Mouse (Mus musculus): ENCODE data around the gene Med12l.

DNA sequence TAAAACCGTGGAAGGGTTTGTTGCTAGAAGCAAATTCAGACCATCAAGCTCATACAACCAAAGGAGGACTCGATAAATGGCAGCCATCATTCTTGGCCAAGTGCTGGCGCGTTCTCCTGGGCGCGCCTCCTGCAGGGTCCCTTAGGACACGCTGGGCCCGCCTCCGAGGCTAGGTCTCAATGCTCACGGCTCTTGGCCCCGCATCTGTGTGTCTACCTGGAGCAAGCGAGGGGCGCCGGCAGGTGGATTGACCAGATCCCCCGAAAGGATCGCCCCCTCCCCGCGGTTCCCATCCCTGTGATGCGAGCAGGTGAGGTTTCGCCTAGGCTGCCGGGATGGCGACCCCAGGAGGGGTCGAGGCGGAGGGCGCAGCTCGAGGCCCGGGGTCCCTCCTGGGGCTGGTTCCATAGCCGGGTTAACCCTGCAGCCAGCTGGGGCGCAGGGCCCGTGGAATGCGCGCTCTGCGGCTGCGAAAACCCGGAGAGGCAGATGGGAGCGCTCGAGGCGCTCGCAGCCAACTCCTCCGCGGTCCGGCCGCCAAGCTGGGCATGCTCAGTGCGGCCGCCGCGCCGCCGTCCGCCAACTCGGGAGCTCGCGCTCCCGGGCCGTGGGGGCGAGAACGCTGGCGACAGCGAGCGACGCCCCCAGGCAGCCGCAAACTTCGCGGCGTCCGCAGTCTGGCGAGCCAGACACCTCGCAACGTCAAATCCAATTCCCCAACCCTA lies at the start of gene Med12l:
- TF ChIP-seq CTCF (IDR thresholded peaks at IDR 0.05; ENCODE audit: low read depth, low read length) (no peak), POLR2A (IDR thresholded peaks at IDR 0.05; ENCODE audit: insufficient read depth, low read length) (no peak)
